In genomic region chr4:135240329-135240728, GRCm38 (mm10) we compare ENCODE assay signal across 12 mouse cellular contexts. TPM values are rescaled to one million over a fixed set of nuclear protein-coding genes. Genes with fewer than 3 reads are reported as not detected.
DNase-seq lines count a peak whose midpoint lies in the region; ATAC-seq and TF ChIP-seq lines count a peak whose summit lies in the region.
"Had no signal": no experiment of that assay in that cellular context is flagged by ENCODE, and none has a peak within 500 bp of the region (broad histone marks: within the 10 kb centered on the region; RNA-seq: fewer than 3 reads in every experiment).

No protein-coding gene starts in this region.

- ATAC-seq in heart, embryonic 16.5 days (replicated peaks; ENCODE audit: extremely low read depth, insufficient read depth, low FRiP score) = no peak
- ATAC-seq in intestine, embryonic 16.5 days = no peak
- no peak for ATAC-seq in erythroid progenitor cell, adult 5-6 weeks (replicated peaks; ENCODE audit: low FRiP score, poor library complexity, severe bottlenecking)

- no peak overlapping the region for H3K4me2 ChIP-seq in heart, embryonic 16.5 days (ENCODE audit: low read depth, low read length)
- no peak overlapping the region for H3K4me2 ChIP-seq in intestine, embryonic 16.5 days (ENCODE audit: low read depth, low read length)

- TF ChIP-seq POLR2A in spleen, adult 2 months (IDR thresholded peaks at IDR 0.05; ENCODE audit: low read depth, low read length) = no peak

- H3K4me1 ChIP-seq in heart, embryonic 16.5 days (ENCODE audit: control insufficient read depth, insufficient read depth, low read length) = peaks cover 71% of the 10 kb centered on the region
- peaks cover 21% of the 10 kb centered on the region for H3K4me1 ChIP-seq in spleen, adult 2 months (ENCODE audit: control insufficient read depth, insufficient read depth, insufficient read length)
- H3K4me1 ChIP-seq in intestine, embryonic 16.5 days (ENCODE audit: control insufficient read depth, insufficient read depth, low read length) = peaks cover 42% of the 10 kb centered on the region

- H3K9me3 ChIP-seq in heart, embryonic 16.5 days (replicated peaks; ENCODE audit: control insufficient read depth, low read length) = no peaks in the 10 kb centered on the region
- no peaks in the 10 kb centered on the region for H3K9me3 ChIP-seq in intestine, embryonic 16.5 days (ENCODE audit: control insufficient read depth, low read length)

- no peak overlapping the region for H3K4me3 ChIP-seq in heart, embryonic 16.5 days (ENCODE audit: low read length)
- H3K4me3 ChIP-seq in spleen, adult 2 months (ENCODE audit: extremely low read depth, insufficient read depth, insufficient read length) = no peak overlapping the region
- H3K4me3 ChIP-seq in intestine, embryonic 16.5 days (ENCODE audit: low read length) = no peak overlapping the region
- H3K4me3 ChIP-seq: myocyte had no signal

- H3K36me3 ChIP-seq in heart, embryonic 16.5 days (ENCODE audit: control insufficient read depth, insufficient read depth) = peaks cover 13% of the 10 kb centered on the region
- no peaks in the 10 kb centered on the region for H3K36me3 ChIP-seq in spleen, adult 2 months (ENCODE audit: control insufficient read depth, insufficient read depth, low read length)
- 0 out of 2 replicates have a peak, but pooled peaks cover 2% of the 10 kb centered on the region for H3K36me3 ChIP-seq in intestine, embryonic 16.5 days (ENCODE audit: control insufficient read depth, insufficient read depth, low read length)

- DNase-seq in heart, postnatal 10 days = no peak
- peak in 1 of 2 experiments; percentile 43 for DNase-seq in spleen, adult 2 months (ENCODE audit: low read depth in 1 of 2, low spot score in 2 of 2)
- no peak for DNase-seq in spleen, adult 18-20 months
- DNase-seq in adrenal gland, postnatal 10 days = no peak
- DNase-seq in testis, postnatal 14 days (ENCODE audit: low spot score) = no peak
- DNase-seq: heart, postnatal 14 days; layer of hippocampus, adult 9-11 months; lung, adult 18-20 months had no signal

- H3K27me3 ChIP-seq in heart, embryonic 16.5 days (ENCODE audit: control insufficient read depth, insufficient read depth, low read length) = no peaks in the 10 kb centered on the region
- no peaks in the 10 kb centered on the region for H3K27me3 ChIP-seq in spleen, adult 2 months (ENCODE audit: control insufficient read depth, insufficient read depth, low read length)
- H3K27me3 ChIP-seq in intestine, embryonic 16.5 days (replicated peaks; ENCODE audit: control insufficient read depth, insufficient read depth, low read length) = no peaks in the 10 kb centered on the region

- H3K27ac ChIP-seq in heart, embryonic 16.5 days (ENCODE audit: low read length) = peak overlapping the region; percentile 70
- 0 out of 2 replicates have a peak overlapping the region, but pooled peaks have one; percentile 33 for H3K27ac ChIP-seq in spleen, adult 2 months (ENCODE audit: insufficient read depth, low read length)
- H3K27ac ChIP-seq in intestine, embryonic 16.5 days (ENCODE audit: low read length) = peak overlapping the region; percentile 39

- 66% methylated on average over 3 of the region's 3 CpGs for WGBS in heart, embryonic 16.5 days
- 46% methylated on average over 3 of the region's 3 CpGs for WGBS in spleen, adult 2 months
- 76% methylated on average over 3 of the region's 3 CpGs for WGBS in intestine, embryonic 16.5 days

- intact Hi-C loops in heart, postnatal 10 days (cut with DNase I) = no loop called here

- no peak overlapping the region for H3K9ac ChIP-seq in heart, embryonic 16.5 days (ENCODE audit: low read length)
- H3K9ac ChIP-seq in intestine, embryonic 16.5 days (ENCODE audit: low read depth, low read length) = no peak overlapping the region

- TF ChIP-seq CTCF in spleen, adult 2 months (IDR thresholded peaks at IDR 0.05; ENCODE audit: extremely low read depth, insufficient read depth, insufficient read length, insufficient replicate concordance) = no peak

RNA-seq across cellular contexts. Expression of gene Clic4, which starts 32.3 kb away (rescaled TPM):
- polyA plus RNA-seq in heart, embryonic 16.5 days (2015; fragmentation: Nextera tagmentation; extraction: Ambion mirVana) = 289 and 296 TPM in 2 replicates
- 100 to 1,000 TPM; 309 to 310 TPM for total RNA-seq in heart, postnatal 10 days (2021)
- 34.7 and 40.8 TPM in 2 replicates for polyA plus RNA-seq in spleen, adult 2 months (2012; rRNA removed)
- polyA plus RNA-seq in intestine, embryonic 16.5 days (2015; fragmentation: Nextera tagmentation; extraction: Ambion mirVana) = 107 and 109 TPM in 2 replicates
- total RNA-seq in adrenal gland, postnatal 10 days (2021) = 100 to 1,000 TPM; 109 to 128 TPM
- total RNA-seq in erythroid progenitor cell, adult 5-6 weeks (2015; ENCODE audit: low replicate concordance) = 121 and 125 TPM in 2 replicates
- total RNA-seq in erythroid progenitor cell, adult 5-6 weeks (2017; ENCODE audit: low replicate concordance) = 139 and 144 TPM in 2 replicates
